Mouse (Mus musculus): ENCODE measurements around the gene Amn1. TPM values are rescaled to one million over a fixed set of nuclear protein-coding genes. Genes with fewer than 3 reads are reported as not detected.

Amn1 gene
- 10 to 100 TPM; 30.9 to 40.5 TPM for total RNA-seq (2023)

DNA sequence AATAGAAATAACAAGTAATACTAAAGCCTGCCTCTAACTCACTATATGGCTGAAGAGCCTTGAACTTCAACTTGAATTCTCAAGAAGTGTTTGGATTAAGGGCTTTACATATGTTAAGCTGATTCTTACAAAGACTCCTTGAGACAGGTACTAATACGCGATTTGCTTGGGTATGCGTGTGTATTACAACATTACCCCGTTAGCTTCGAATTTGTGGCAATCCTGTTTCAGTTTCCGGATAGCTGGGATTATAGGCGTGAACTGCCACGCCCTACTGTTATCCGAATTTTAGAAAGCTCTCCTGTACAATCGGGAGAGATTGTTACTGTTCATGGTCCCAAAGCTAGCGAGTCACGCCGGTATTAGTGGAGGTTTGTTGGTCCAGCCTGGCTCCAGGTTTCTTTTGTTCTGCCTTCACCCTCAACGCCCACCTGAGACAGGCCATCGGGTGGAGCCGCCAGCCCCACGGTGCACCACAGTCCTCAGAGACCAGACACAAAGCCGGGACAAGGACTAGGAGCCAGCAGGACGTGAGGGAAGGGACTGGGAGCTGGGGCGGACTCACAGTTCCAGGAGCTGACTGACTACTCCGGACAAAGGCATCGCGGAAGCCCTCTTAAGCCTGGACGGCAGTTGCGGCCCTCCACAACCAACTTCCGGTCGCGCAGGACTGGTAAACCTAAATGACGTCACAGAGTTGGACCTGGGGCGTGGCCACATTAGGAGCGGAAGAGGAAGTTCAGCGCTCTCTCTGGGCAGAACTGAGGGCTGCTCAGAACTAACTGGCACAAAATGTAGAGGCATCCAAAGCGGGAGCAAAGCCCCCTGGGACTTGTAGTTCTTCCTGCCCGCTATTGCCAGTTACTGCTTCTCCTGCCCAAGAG is at the start of gene Amn1:
Gene Amn1 (minus strand): TSS at position 672 of the 884 bp plus-strand sequence.

DNA sequence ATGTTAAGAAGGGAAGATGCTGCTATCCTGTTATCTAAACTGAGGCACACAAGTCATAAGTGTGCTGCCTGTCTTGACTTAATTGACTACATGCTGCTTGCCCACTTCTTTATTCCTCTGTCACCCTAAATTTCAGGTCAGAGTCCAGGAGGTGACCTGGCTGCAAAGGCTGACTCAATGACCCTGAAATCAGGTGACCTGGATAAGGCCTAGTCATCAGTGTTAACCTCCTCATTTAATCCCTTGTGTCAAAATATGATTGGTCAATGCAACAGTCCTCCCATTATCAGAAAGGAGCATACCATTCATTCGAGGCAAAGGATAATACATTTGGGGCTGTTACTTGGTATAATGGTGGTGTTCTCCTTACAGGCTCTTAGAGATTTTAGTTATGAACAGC is 49.0 kb downstream of the Amn1 start, which contains the start of gene Etfbkmt:
Gene Etfbkmt (plus strand): TSS at position 379 of the 400 bp plus-strand sequence.

DNA sequence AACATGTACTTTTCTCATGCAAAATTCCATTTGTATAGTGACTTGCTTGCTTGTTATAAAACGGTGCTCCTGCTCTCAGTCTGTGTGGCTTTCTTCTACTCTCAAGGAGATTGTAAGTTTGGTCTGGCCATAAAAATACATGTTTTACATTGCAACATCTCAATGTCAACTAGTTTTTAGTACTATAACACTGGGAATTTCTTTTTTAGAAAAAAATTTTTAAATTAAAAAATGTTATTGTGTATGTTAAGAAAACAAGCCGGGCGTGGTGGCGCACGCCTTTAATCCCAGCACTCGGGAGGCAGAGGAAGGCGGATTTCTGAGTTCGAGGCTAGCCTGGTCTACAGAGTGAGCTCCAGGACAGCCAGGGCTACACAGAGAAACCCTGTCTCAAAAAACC is 58.6 kb downstream of the Amn1 start, which contains the start of gene Gm10203:
Gene Gm10203 (plus strand): TSS at position 301 of the 400 bp plus-strand sequence.

Other genes starting within 250 kb of the Amn1 start
- 10 to 100 TPM; 52.1 to 53.3 TPM for gene Sinhcaf, start 242.2 kb downstream of the Amn1 start, total RNA-seq (2023)
- under 1 TPM; 0.12 to 0.44 TPM for gene Dennd5b, start 87.0 kb downstream of the Amn1 start, total RNA-seq (2023)
- not detected for gene Gm10203, start 58.5 kb downstream of the Amn1 start, total RNA-seq (2023)
- 10 to 100 TPM; 20.6 to 24.8 TPM for gene Etfbkmt, start 48.9 kb downstream of the Amn1 start, total RNA-seq (2023)
- 100 to 1,000 TPM; 243 to 259 TPM for gene Resf1, start 120.7 kb upstream of the Amn1 start, total RNA-seq (2023)
- 1 to 10 TPM in 1 of 2 experiments, under 1 TPM in 1; 0.74 to 1.2 TPM for gene Bicd1, start 220.2 kb upstream of the Amn1 start, total RNA-seq (2023)